7 mouse cellular contexts compared by ENCODE assay signal in the genomic region with DNA sequence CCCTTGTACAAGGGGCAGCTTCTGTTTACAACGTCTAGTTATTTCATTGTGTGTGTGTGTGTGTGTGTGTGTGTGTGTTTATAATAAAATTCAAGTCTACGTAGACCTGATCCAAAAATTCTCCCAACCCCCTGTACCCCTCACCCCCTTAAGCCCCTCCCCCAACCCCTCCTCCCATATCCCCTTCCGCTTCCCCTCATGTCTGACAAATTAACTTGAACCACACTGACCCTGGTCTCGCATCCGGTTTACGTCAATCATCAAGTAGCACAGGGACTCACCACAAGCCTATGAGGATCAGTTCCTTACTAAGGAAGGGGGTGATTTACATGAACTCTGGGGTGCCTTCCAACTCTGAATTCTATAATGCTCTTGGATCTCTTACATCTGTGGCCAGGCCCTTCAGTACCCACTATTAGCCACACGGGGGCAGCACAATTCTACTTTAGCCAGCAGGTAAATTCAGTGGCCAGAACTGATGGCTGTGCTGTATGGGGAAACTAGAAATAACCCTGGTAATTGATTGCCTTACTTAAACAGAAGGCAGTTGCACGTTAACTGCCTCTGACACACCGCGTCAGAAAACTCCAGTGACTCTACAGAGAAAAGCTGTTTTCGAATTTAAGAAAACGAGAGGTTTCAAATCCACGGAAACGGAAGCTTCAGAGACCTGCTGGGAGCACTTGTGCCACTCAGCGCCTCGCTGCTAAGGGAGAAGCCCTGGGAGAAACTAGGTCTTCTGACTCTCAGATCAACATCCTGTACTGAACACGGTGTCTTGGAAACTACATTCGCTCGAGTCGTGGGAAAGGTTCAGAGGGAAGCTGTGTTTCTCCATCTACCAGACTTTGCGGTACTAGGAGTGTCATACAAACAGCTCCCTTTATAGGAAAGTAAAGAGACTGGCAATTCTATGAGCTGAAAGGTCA.
DNase-seq lines count a peak whose midpoint lies in the region; ATAC-seq and TF ChIP-seq lines count a peak whose summit lies in the region.

No protein-coding gene starts in this region.

- H3K4me3 ChIP-seq in intestine, postnatal 0 days (ENCODE audit: low read depth, low read length), result no peak overlapping the region

- no peak overlapping the region for H3K27ac ChIP-seq in intestine, postnatal 0 days (ENCODE audit: low read depth, low read length)

- DNase-seq in adrenal gland, postnatal 10 days, result peak; percentile 83
- DNase-seq in embryo, embryonic 10.5 days (ENCODE audit: low spot score), result peak; percentile 89
- DNase-seq in left cerebral cortex, postnatal 25 days (ENCODE audit: low spot score in 2 of 2), result peak; percentile 87 to 93
- peak; percentile 84 for DNase-seq in mesoderm, embryonic 11.5 days (ENCODE audit: low read depth, low spot score)
- peak; percentile 72 to 75 for DNase-seq in right cerebral cortex, postnatal 36 days (ENCODE audit: low spot score in 2 of 2)

- H3K4me1 ChIP-seq in intestine, postnatal 0 days (replicated peaks; ENCODE audit: control insufficient read depth, insufficient read depth, low read length), result no peaks in the 10 kb centered on the region

- 29% methylated on average over 21 of the region's 21 CpGs for WGBS in intestine, postnatal 0 days

- no peaks in the 10 kb centered on the region for H3K27me3 ChIP-seq in intestine, postnatal 0 days (replicated peaks; ENCODE audit: control insufficient read depth, insufficient read depth, low read length)

- H3K9me3 ChIP-seq in intestine, postnatal 0 days (ENCODE audit: control insufficient read depth), result no peaks in the 10 kb centered on the region

- peak; percentile 82 for TF ChIP-seq CTCF in intestine, postnatal 0 days (IDR thresholded peaks at IDR 0.05; ENCODE audit: low read depth)

- intact Hi-C loops in left cerebral cortex, postnatal 25 days (cut with DNase I), result loop anchor here (2.0 to 10.0 kb wide), 4 partner anchors 44 to 1057 kb away; partner anchors contain the start of gene Opa1

- no peaks in the 10 kb centered on the region for H3K36me3 ChIP-seq in intestine, postnatal 0 days (ENCODE audit: control insufficient read depth, insufficient read depth)

- H3K9ac ChIP-seq in intestine, postnatal 0 days (ENCODE audit: low read depth, low read length), result no peak overlapping the region

- ATAC-seq in granulocyte monocyte progenitor cell, adult 5-6 weeks (replicated peaks; ENCODE audit: poor library complexity, severe bottlenecking), result peak; percentile 96
- ATAC-seq in intestine, postnatal 0 days, result no peak

- H3K4me2 ChIP-seq in intestine, postnatal 0 days (replicated peaks; ENCODE audit: low read depth), result peak overlapping the region; percentile 40
